Mouse (Mus musculus) WW6 (cell line): ENCODE measurements around the gene Ints6.
"Not testable (repeated sequence)": the region's sequence is repeated elsewhere in the genome, so short reads cannot be mapped to it uniquely, and the experiment has no call there.

Experiments
- DNase-seq: peaks from one replicate; pipeline ENCODE4 v3.0.0-alpha.2; 2013; ENCODE audit warnings: low read depth, low spot score

Gene Ints6

DNA sequence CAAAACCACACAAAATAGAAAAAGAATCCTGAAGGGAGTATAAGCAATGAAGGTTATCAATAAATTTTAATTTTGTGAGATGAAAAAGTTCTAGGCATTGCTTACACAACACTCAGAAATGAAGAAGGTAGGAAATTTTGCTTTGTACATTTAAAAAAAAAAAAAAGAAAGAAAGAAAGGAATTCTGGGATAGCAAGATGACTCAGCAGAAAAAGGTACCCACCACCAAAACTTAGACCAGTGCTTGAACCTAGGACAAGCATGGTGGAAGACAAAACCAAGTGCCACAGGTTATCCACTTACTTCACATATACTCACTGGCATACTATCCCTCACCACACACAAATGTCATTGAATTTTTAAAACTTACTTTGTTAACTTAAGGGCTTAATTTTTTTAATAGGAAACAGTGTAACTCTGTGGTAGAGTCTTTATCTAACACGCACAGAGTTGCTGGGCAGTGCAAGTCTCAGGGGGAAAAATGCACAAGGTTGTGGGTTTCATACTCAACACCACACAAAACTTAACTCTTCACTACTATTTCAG lies 5.8 kb downstream of the Ints6 start:
- DNase-seq, result no peak

DNA sequence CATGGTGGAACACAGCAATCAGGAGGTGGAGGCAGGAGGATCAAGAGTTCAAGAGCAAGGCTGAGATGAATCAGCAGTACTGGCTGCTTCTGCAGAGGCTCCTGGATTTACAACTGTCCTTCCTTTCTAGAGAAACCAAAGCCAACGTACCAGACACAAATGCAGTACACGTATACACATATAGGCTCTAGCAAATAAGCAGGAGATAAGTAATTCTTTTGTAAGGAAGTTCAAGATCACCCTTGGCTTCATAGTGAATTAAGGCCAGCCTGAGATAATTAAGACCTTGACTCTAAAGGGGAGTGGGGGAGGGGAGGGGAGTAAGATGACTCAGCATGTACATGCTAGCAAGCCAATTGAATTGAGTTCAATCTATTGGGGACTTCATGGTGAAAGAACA lies 9.5 kb downstream of the Ints6 start:
- peak; percentile 34 for DNase-seq

- no peak for DNase-seq
Observed at GRCm38 (mm10) chr14:62735646-62736045, 25.3 kb downstream of the Ints6 start.

GRCm38 (mm10) chr14:62733666-62734065 lies 27.3 kb downstream of the Ints6 start:
- no peak for DNase-seq

DNA sequence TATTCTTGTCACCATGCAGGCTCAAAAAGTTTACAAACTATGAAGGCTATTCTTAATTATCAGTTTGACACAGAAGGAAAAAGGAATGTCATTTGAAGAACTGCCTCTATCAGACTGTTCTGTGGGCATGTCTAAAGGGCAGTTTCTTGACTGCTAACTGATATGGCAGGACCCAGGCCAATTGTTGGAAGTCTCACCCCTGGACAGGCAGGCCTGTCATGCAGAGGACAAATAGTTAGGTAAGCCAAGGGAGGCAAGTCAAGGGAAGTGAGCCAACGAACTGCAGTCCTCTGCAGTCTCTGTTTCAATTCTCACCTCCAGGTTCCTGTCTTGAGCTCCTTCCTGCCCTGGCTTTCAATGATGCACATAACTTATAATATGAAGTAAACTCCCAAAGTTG lies 29.1 kb downstream of the Ints6 start:
- no peak for DNase-seq

DNA sequence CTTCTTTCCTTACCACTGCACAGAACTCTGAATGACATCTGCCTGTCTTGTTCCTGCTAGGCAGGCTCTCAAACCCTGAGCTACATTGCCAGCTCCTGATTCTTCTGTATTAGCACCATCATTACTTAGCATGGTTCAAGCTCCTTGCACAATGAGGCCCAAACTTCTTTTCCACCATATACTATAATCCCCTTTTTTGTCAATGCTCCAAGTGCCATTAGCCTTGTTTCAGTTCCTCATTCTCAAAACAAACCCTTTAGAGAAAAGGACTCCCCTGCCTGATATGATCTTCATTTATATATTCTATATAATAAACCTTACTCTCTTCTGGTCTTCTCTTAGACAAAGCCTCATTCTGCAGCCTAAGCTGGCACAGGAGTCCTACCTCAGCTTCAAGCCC lies 36.4 kb downstream of the Ints6 start:
- DNase-seq, result no peak

DNA sequence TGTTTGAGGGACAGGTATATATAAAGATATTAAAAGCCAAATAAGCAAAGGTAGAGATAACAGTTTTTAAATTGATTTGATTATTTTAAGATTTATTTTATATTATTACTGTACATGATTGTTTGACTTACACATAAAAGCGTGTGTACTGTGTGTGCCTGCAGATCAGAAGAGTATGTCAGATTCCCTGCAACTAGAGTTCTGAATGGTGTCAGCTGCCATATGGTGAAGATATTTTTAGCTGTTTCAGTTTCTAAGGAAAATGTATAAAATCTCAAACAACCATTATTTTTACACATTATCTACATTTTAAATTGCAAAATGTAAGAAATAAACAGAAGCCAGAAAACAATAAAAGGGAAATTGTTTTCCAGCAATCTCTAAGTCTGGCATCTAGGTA lies 39.3 kb downstream of the Ints6 start:
- DNase-seq, result no peak

DNA sequence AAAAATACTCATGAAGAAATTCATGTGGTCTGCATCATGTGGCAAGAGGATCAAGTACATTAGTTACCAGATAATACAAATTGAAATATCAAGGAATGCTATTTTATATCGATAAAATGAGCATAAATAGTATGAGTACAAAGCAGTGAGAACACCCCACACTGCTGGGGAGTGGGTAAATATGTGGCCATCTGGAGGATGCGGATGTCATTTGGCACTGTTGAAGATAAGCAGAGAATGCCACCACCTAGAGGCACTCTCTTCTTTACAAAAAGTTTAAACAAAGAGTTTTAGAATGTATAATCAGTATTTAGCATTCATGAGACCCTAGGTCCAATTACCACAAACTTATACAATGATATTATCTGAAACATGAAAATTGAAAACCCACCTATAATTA lies 42.8 kb downstream of the Ints6 start:
- no peak for DNase-seq

DNA sequence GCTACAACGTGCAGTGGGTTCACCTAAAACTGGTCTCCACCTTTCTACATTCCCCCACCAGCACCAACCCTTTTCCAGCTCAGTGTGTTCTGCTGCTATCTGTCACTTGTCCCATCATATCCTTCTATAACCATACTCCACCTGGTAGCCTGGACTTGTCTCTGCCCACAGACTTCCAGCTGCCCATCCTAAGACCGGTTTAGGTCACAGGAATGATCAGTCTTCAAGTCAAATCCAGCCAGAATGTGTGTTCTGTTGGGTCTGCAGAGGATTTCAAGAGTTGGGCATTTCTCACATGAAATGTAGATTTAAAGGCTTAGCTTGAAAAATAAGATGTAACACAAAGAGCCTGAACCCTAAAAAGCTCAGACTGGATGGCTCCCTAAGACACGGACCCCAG lies 87.3 kb downstream of the Ints6 start:
- no peak for DNase-seq

DNA sequence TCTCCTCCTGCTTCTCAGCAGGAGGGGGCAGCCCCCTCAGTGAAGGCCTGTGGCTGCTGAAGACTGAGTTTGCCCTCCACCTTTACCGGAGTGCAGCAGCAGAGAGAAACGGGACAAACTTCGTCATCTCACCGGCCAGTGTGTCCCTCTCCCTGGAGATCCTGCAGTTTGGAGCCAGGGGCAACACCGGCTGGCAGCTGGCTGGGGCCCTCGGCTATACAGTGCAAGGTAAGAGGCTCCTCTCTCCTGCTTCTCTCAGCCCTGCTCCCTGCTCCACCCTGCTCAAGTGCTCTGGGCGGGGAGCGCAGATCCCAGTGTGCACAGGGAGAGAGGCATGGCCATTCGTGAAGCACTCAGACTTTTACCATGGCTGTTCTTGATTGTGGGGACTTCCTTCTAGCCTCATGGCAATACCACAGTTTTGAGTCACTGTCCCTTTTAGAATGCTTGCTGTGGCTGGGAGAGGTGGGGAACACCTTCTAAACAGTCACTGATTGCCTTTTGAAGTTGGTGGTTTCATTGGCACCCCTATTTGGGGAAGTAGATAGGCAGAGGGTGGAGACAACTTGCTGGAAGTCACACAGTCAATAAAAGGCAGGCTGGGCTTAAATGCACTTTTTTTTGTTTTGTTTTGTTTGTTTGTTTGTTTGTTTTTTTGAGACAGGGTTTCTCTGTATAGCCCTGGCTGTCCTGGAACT lies 95.8 kb downstream of the Ints6 start:
- DNase-seq, result peak; percentile 9

GRCm38 (mm10) chr14:62663367-62663766 lies 97.6 kb downstream of the Ints6 start, which contains the start of gene Serpine3:
TSS of gene Serpine3 (plus strand) at chr14:62663667.
- no peak for DNase-seq

GRCm38 (mm10) chr14:62662381-62662780 lies 98.6 kb downstream of the Ints6 start:
- no peak for DNase-seq

GRCm38 (mm10) chr14:62657469-62657868 lies 103.5 kb downstream of the Ints6 start:
- DNase-seq, result no peak

DNA sequence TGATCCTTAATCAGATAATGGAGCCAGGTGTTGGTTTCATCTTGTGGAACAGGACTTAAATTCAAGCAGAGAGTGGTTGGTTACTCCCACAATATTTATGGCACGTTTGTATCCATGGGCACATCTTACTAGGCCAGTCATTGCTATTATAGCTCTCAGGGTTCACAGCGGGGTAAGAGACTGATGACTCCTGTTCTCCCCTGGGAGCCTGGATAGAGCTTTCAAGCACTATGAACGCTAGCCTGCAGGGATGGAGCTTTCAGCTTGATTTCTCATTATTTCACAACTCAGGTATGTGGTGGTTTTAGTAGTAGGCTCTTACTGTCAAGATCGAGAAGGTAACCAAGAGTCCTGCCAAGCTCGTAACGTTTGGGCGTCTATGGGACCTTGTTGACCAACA lies 105.0 kb downstream of the Ints6 start:
- no peak for DNase-seq

DNA sequence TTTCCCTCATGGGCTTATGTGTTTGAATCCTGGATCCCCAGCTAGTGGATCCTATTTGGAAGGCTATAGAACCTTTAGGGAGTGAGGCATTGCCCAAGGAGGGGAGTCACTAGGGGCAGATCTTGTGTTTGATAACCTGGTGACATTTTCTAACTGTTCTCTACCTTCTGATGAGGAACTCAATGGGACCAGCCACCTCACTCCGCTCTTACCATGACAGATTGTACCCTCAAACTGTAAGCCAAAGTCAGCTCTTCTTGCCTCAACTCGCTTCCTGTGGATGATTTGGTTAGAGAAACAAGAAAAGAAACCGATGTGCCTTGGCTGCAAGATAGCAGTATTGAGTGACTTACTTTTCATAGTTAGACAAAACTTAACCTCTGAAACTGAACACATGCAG lies 109.2 kb downstream of the Ints6 start:
- DNase-seq, result no peak

DNA sequence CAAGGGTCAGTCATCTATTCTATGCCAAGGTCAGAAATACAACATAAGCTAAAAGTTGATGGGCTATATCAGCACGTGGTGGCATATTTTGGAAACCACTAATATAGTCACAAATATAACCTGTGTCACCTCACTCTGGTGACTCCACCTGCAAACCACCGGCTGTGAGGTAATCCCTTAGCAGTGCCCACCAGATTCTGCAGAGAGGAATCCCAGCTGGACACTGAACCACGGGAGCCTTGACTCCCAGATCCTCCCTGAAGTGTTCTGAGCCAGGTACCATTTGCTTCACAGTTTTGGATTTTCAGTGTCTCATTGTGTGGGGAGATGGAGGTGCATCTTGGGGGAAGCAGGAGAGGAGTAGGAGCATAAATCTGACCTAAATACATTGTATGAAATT lies 110.6 kb downstream of the Ints6 start:
- DNase-seq, result no peak

DNA sequence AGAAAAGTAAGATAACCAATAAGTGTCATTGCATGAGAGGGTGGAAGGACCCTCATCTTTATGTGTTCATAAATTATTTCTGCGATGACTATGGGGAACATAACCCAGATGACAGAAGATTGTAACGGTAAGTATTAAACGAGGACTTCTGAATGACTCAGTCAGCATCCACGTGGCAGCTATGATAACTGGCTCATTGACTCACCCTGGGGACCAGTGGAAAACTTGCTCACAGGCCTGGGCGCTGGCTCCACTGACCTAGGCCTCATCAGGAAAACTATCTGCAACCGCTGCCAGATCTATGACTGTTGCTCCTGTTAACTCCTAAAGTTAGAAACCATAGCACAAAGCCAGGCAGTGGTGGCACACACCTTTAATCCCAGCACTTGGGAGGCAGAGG lies 112.6 kb downstream of the Ints6 start:
- DNase-seq, result no peak

- DNase-seq, result not testable (repeated sequence)
Observed at GRCm38 (mm10) chr14:62642368-62642767, 118.6 kb downstream of the Ints6 start.

- DNase-seq, result no peak
Observed at GRCm38 (mm10) chr14:62640396-62640795, 120.6 kb downstream of the Ints6 start.

DNA sequence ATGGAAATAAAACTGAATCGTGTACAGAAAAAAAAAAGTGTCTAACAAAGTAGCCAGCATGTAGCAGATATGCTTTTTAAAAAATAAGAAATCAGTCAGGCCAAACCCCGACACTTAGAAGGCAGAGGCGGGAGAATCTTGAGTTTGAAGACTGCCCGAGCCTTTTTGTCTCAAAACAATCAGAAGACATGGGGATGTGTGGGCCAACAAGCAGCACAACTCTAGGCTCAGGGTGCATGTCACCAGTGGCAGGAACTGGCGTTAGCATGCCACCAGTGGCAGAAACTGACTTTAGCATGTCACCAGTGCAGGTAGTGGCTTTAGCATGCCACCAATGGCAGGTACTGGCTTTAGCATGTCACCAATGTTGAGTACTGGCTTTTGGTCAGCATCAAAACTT lies 121.4 kb downstream of the Ints6 start:
- DNase-seq, result no peak

- DNase-seq, result no peak
Observed at GRCm38 (mm10) chr14:62639111-62639510, 121.9 kb downstream of the Ints6 start.

GRCm38 (mm10) chr14:62638345-62638702 lies 122.6 kb downstream of the Ints6 start:
- DNase-seq, result no peak

GRCm38 (mm10) chr14:62637436-62638344 lies 123.3 kb downstream of the Ints6 start:
- DNase-seq, result no peak
